Mouse (Mus musculus) liver, embryonic 16.5 days (tissue): ENCODE data around the gene Gprc5d. TPM values are rescaled to one million over a fixed set of nuclear protein-coding genes. Genes with fewer than 3 reads are reported as not detected.

Experiments used
- ATAC-seq: fragments of 200-750 bp; cut with Nextera tagmentation; 2 replicates; pipeline ENCODE4 v1.8.0; 2017; ENCODE audit warnings: low read depth, mild to moderate bottlenecking, moderate number of reproducible peaks, moderate library complexity
- H3K27ac ChIP-seq: fragments of 300-500 bp; sonication (generic); 2 replicates; pipeline ENCODE4 v1.5.1; 2014; ENCODE audit warnings: mild to moderate bottlenecking, low read length
- H3K27me3 ChIP-seq: fragments of 300-500 bp; sonication (generic); 2 replicates; pipeline ENCODE4 v1.6.1; 2014; ENCODE audit warnings: low read depth, low read length, mixed read lengths; ENCODE audit not compliant: control insufficient read depth, insufficient read depth
- H3K36me3 ChIP-seq: fragments of 300-500 bp; sonication (generic); 2 replicates; pipeline ENCODE4 v1.6.1; 2014; ENCODE audit warnings: mild to moderate bottlenecking; ENCODE audit not compliant: control insufficient read depth, insufficient read depth
- H3K4me1 ChIP-seq: fragments of 300-500 bp; sonication (generic); 2 replicates; pipeline ENCODE4 v1.6.1; 2014; ENCODE audit warnings: low read depth, low read length, mixed read lengths; ENCODE audit not compliant: control insufficient read depth
- H3K4me2 ChIP-seq: fragments of 300-500 bp; sonication (generic); 2 replicates; pipeline ENCODE4 v1.6.1; 2014; ENCODE audit warnings: low read depth, low read length, mixed read lengths
- H3K4me3 ChIP-seq: fragments of 300-500 bp; sonication (generic); 2 replicates; pipeline ENCODE4 v1.5.1; 2014; ENCODE audit warnings: low read depth, mild to moderate bottlenecking, low read length
- H3K9ac ChIP-seq: fragments of 300-500 bp; sonication (generic); 2 replicates; pipeline ENCODE4 v1.6.1; 2014; ENCODE audit warnings: low read depth, low read length
- H3K9me3 ChIP-seq: fragments of 300-500 bp; sonication (generic); replicated peaks from 2 replicates; pipeline ENCODE4 v1.6.1; 2016; ENCODE audit warnings: low read length; ENCODE audit not compliant: control insufficient read depth
- WGBS: fragments of 180-500 bp; shearing (Covaris S2); extraction: QIAGEN DNeasy Blood & Tissue Kit; methylation state at CpG from one replicate; pipeline ENCODE4 v1.1.7; 2014; ENCODE audit not compliant: insufficient replicate concordance; 5-methylcytosine and 5-hydroxymethylcytosine counted together
- polyA plus RNA-seq: library from polyadenylated mRNA; unstranded; fragments of >200 nt; fragmentation: Nextera tagmentation; extraction: Ambion mirVana; gene quantifications from 2 replicates; pipeline ENCODE4 v1.2.1, GENCODE M21; 2015

Gene Gprc5d
- polyA plus RNA-seq, 1 experiment from 2014 or later: 0.08 TPM

GRCm38 (mm10) chr6:135090661-135091060 is 27.4 kb downstream of the Gprc5d start:
- WGBS: 59% methylated on average over 4 of the region's 4 CpGs

GRCm38 (mm10) chr6:135089786-135090185 is 28.3 kb downstream of the Gprc5d start:
- no peaks in the 10 kb centered on the region for H3K4me1 ChIP-seq
- H3K9me3 ChIP-seq: no peaks in the 10 kb centered on the region
- no peaks in the 10 kb centered on the region for H3K36me3 ChIP-seq
- no peak overlapping the region for H3K9ac ChIP-seq
- H3K4me3 ChIP-seq: no peak overlapping the region
- no peak overlapping the region for H3K4me2 ChIP-seq
- no peak overlapping the region for H3K27ac ChIP-seq
- ATAC-seq: no peak
- H3K27me3 ChIP-seq: no peaks in the 10 kb centered on the region
- 35% methylated on average over 8 of the region's 8 CpGs for WGBS

More at GRCm38 (mm10) chr6:135090661-135091060, 27.4 kb downstream of the Gprc5d start:
- no peak overlapping the region for H3K27ac ChIP-seq
- no peaks in the 10 kb centered on the region for H3K4me1 ChIP-seq
- H3K36me3 ChIP-seq: no peaks in the 10 kb centered on the region
- ATAC-seq: no peak
- no peaks in the 10 kb centered on the region for H3K9me3 ChIP-seq
- no peak overlapping the region for H3K9ac ChIP-seq
- no peaks in the 10 kb centered on the region for H3K27me3 ChIP-seq
- H3K4me2 ChIP-seq: no peak overlapping the region
- H3K4me3 ChIP-seq: no peak overlapping the region

GRCm38 (mm10) chr6:135087721-135088451 is 30.2 kb downstream of the Gprc5d start:
- WGBS: 22% methylated on average over 19 of the region's 19 CpGs
- H3K27ac ChIP-seq: no peak overlapping the region

GRCm38 (mm10) chr6:135085703-135086102 is 32.4 kb downstream of the Gprc5d start:
- 56% methylated on average over 1 of the region's 1 CpGs for WGBS
- H3K4me1 ChIP-seq: no peaks in the 10 kb centered on the region
- no peak overlapping the region for H3K27ac ChIP-seq
- H3K4me3 ChIP-seq: no peak overlapping the region
- no peaks in the 10 kb centered on the region for H3K36me3 ChIP-seq
- no peaks in the 10 kb centered on the region for H3K9me3 ChIP-seq
- no peaks in the 10 kb centered on the region for H3K27me3 ChIP-seq
- no peak overlapping the region for H3K4me2 ChIP-seq
- no peak for ATAC-seq
- H3K9ac ChIP-seq: no peak overlapping the region

More at GRCm38 (mm10) chr6:135087721-135088451, 30.2 kb downstream of the Gprc5d start:
- H3K4me1 ChIP-seq: no peaks in the 10 kb centered on the region
- no peak overlapping the region for H3K4me3 ChIP-seq
- H3K9ac ChIP-seq: no peak overlapping the region
- H3K9me3 ChIP-seq: no peaks in the 10 kb centered on the region
- H3K27me3 ChIP-seq: no peaks in the 10 kb centered on the region
- no peak overlapping the region for H3K4me2 ChIP-seq
- ATAC-seq: peak; percentile 30; the same call in 1 of the 2 replicates
- H3K36me3 ChIP-seq: no peaks in the 10 kb centered on the region

- Histone ChIP-seq H3K4me1 (no peaks in the 10 kb centered on the region), H3K9ac (no peak overlapping the region), H3K9me3 (no peaks in the 10 kb centered on the region), H3K36me3 (no peaks in the 10 kb centered on the region), H3K4me3 (no peak overlapping the region), H3K27ac (no peak overlapping the region), H3K4me2 (no peak overlapping the region), H3K27me3 (no peaks in the 10 kb centered on the region)
- no peak for ATAC-seq
- 59% methylated on average over 10 of the region's 10 CpGs for WGBS
Measured at GRCm38 (mm10) chr6:135083991-135084502, 34.0 kb downstream of the Gprc5d start.

- no peak overlapping the region for H3K4me3 ChIP-seq
- no peak overlapping the region for H3K27ac ChIP-seq
- no peak overlapping the region for H3K9ac ChIP-seq
- H3K4me1 ChIP-seq: no peaks in the 10 kb centered on the region
- WGBS: 41% methylated on average over 12 of the region's 12 CpGs
- no peaks in the 10 kb centered on the region for H3K9me3 ChIP-seq
- H3K27me3 ChIP-seq: no peaks in the 10 kb centered on the region
- ATAC-seq: no peak
- no peak overlapping the region for H3K4me2 ChIP-seq
- H3K36me3 ChIP-seq: no peaks in the 10 kb centered on the region
Measured at GRCm38 (mm10) chr6:135078420-135078819, 39.7 kb downstream of the Gprc5d start.

- Histone ChIP-seq H3K9ac (no peak overlapping the region), H3K36me3 (no peaks in the 10 kb centered on the region), H3K4me2 (no peak overlapping the region), H3K4me1 (no peaks in the 10 kb centered on the region), H3K4me3 (no peak overlapping the region), H3K9me3 (no peaks in the 10 kb centered on the region), H3K27ac (no peak overlapping the region), H3K27me3 (no peaks in the 10 kb centered on the region)
- no peak for ATAC-seq
- 45% methylated on average over 3 of the region's 3 CpGs for WGBS
Measured at GRCm38 (mm10) chr6:135076202-135076601, 41.9 kb downstream of the Gprc5d start.

GRCm38 (mm10) chr6:135074405-135074947 is 43.6 kb downstream of the Gprc5d start:
- Histone ChIP-seq H3K36me3 (no peaks in the 10 kb centered on the region), H3K27me3 (no peaks in the 10 kb centered on the region), H3K27ac (no peak overlapping the region), H3K4me2 (no peak overlapping the region), H3K9me3 (no peaks in the 10 kb centered on the region), H3K4me3 (no peak overlapping the region), H3K4me1 (no peaks in the 10 kb centered on the region), H3K9ac (no peak overlapping the region)
- ATAC-seq: no peak
- 33% methylated on average over 6 of the region's 6 CpGs for WGBS

- WGBS: 63% methylated on average over 2 of the region's 2 CpGs
- no peaks in the 10 kb centered on the region; the same call in 1 of the 2 replicates for H3K27me3 ChIP-seq
- no peak overlapping the region for H3K9ac ChIP-seq
- H3K4me1 ChIP-seq: peaks cover 2% of the 10 kb centered on the region; the same call in 1 of the 2 replicates
- no peaks in the 10 kb centered on the region for H3K36me3 ChIP-seq
- no peak overlapping the region for H3K4me3 ChIP-seq
- H3K4me2 ChIP-seq: no peak overlapping the region
- H3K27ac ChIP-seq: no peak overlapping the region
- ATAC-seq: no peak
- H3K9me3 ChIP-seq: no peaks in the 10 kb centered on the region
Measured at GRCm38 (mm10) chr6:135070347-135070746, 47.7 kb downstream of the Gprc5d start.
